Mouse (Mus musculus): ENCODE measurements around the gene Mdh2. TPM values are rescaled to one million over a fixed set of nuclear protein-coding genes. Genes with fewer than 3 reads are reported as not detected.

Gene Mdh2
- 520 and 524 TPM in 2 replicates for polyA plus RNA-seq (2016; fragmentation: Nextera tagmentation; extraction: Ambion mirVana)

DNA sequence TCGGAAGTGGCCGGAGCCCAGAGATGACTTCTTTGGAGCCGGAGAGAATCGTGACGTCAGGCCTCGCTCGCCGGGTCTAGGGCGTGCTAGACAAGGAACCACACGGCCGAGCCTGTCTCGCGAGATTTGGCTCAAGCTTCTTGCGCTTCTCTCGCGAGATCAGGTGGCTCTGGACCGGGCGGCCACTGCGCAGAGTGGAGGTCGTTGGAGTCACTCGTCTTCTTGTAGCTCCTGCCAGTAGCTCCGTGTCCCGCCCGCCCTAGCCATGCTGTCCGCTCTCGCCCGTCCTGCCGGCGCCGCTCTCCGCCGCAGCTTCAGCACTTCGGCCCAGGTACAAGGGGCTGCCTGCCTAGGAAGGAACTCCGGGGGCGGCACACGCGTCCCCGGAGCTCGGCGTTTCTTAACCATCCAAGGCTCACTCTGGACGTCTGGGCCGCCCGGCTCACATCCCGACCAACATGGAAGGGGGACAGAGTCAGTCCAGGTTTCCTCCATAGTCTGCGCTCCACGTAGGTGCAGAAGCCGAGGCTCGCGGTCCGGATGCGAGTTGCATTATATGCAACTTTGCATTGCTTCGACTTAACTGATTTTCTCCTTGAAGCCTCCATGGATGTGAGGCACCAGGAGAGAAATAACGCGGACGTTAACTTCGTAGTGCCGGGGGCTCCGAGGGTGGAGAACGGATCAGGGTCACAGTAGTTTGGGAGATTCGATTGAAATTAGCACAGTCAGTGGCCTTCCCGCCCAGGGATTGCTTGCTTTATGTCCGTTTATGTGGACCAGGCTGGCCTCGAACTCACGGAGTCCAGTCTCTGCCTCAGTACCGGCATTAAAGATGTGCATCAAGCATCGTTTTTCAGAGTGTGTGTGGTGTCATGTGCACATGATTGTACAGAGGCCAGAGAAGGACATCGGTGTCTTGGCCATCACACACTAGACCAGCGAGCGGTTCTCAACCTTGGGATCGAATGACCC lies at the start of gene Mdh2:
Gene Mdh2, plus strand, starts transcription at position 10 of the 975 bp plus-strand sequence.
- H3K4me1 ChIP-seq, result peaks cover 27% of the 10 kb centered on the region
- H3K4me3 ChIP-seq (replicated peaks), result peak within 1 kb of the TSS; percentile 82
- peak within 1 kb of the TSS; percentile 94 for H3K9ac ChIP-seq
- 0 out of 2 replicates have a peak, but pooled peaks cover 2% of the 10 kb centered on the region for H3K27me3 ChIP-seq
- H3K9me3 ChIP-seq, result no peaks in the 10 kb centered on the region
- peaks cover 24% of the 10 kb centered on the region for H3K36me3 ChIP-seq (replicated peaks)
- H3K4me2 ChIP-seq, result peak within 1 kb of the TSS; percentile 74
- WGBS, result 2% methylated on average over 70 of the region's 70 CpGs
- peak; percentile 99 for ATAC-seq (ENCODE audit: low FRiP score)
- H3K27ac ChIP-seq, result peak within 1 kb of the TSS; percentile 95

DNA sequence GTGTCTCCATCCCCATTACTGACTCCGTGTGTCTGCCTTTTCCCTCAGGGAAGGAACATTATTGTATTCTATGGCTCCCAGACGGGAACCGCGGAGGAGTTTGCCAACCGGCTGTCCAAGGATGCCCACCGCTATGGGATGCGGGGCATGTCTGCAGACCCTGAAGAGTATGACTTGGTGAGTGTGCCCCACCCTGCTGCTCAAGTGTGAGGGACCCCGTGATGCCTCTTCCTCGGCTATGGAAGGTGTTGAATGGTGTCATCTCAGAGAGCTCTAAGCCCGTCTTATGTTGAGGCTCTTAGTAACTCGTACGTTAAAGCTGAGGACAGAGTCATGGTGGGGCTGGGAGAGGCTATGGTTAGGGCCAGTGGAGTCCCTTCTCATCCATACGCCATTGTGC lies 48.9 kb upstream of the Mdh2 start:
- Histone ChIP-seq H3K9me3 (no peaks in the 10 kb centered on the region), H3K27me3 (no peaks in the 10 kb centered on the region), H3K9ac (no peak overlapping the region), H3K36me3 (replicated peaks) (peaks cover 62% of the 10 kb centered on the region), H3K4me3 (replicated peaks) (no peak overlapping the region), H3K27ac (no peak overlapping the region), H3K4me2 (no peak overlapping the region), H3K4me1 (peaks cover 36% of the 10 kb centered on the region)
- no peak for ATAC-seq (ENCODE audit: low FRiP score)
- 96% methylated on average over 13 of the region's 13 CpGs for WGBS

DNA sequence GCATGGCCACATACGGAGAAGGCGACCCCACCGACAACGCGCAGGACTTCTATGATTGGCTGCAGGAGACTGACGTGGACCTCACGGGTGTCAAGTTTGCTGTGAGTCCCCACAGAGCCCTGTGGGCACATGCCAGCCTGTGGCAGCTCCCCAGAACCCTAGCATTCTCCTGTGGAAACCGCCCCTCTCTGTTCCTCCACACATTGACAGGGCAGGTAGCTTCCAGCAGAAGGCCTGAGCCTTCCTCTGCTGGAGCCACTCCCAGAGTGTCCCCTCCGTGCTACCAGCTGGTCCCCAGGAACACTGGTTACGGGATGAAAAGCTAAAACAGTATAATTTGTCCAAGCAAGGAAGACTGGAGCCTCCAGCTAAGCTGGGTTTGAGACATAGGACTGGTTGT lies 48.0 kb upstream of the Mdh2 start:
- peaks cover 71% of the 10 kb centered on the region for H3K36me3 ChIP-seq (replicated peaks)
- peaks cover 26% of the 10 kb centered on the region for H3K4me1 ChIP-seq
- H3K9ac ChIP-seq, result no peak overlapping the region
- no peaks in the 10 kb centered on the region for H3K27me3 ChIP-seq
- no peak overlapping the region for H3K27ac ChIP-seq
- ATAC-seq (ENCODE audit: low FRiP score), result no peak
- H3K4me2 ChIP-seq, result no peak overlapping the region
- H3K4me3 ChIP-seq (replicated peaks), result no peak overlapping the region
- 96% methylated on average over 10 of the region's 10 CpGs for WGBS
- H3K9me3 ChIP-seq, result no peaks in the 10 kb centered on the region

DNA sequence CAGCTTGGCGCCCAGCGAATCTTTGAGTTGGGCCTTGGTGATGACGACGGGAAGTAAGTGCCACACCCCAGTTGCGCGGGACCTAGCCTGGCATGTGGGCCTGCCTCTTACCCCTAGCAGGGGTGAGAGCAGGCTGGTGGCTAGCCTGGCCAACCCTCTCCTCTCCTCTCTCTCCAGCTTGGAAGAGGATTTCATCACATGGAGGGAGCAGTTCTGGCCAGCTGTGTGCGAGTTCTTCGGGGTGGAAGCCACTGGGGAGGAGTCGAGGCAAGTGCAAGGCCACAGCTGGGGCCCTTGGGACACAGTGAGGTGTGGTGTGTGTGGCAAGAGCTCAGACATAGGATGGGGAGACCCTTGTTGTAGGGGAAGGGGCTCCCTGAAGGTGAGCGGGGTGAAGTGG lies 47.4 kb upstream of the Mdh2 start:
- H3K4me2 ChIP-seq, result no peak overlapping the region
- no peak overlapping the region for H3K4me3 ChIP-seq (replicated peaks)
- H3K9ac ChIP-seq, result no peak overlapping the region
- H3K27ac ChIP-seq, result no peak overlapping the region
- peaks cover 20% of the 10 kb centered on the region for H3K4me1 ChIP-seq
- H3K36me3 ChIP-seq (replicated peaks), result peaks cover 77% of the 10 kb centered on the region
- ATAC-seq (ENCODE audit: low FRiP score), result no peak
- no peaks in the 10 kb centered on the region for H3K27me3 ChIP-seq
- no peaks in the 10 kb centered on the region for H3K9me3 ChIP-seq
- WGBS, result 91% methylated on average over 10 of the region's 10 CpGs

DNA sequence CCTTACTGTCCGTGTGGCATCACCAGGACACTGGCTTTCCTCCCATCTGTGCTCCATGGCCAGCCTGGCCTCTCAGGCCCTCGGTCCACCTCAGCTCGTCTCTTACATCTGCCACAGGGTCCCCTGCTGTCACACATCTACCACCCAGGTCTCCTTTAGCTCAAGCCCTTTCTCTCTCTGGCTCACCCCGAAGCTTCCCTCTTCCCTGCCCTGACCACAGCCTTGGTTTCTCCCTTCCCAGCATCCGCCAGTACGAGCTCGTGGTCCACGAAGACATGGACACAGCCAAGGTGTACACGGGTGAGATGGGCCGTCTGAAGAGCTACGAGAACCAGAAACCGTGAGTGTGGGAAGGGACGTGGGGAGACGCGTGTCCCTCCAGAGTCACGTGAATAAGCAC lies 47.0 kb upstream of the Mdh2 start:
- H3K36me3 ChIP-seq (replicated peaks), result peaks cover 81% of the 10 kb centered on the region
- no peak overlapping the region for H3K27ac ChIP-seq
- H3K9me3 ChIP-seq, result no peaks in the 10 kb centered on the region
- H3K4me1 ChIP-seq, result peaks cover 16% of the 10 kb centered on the region
- WGBS, result 94% methylated on average over 16 of the region's 16 CpGs
- no peak overlapping the region for H3K9ac ChIP-seq
- H3K27me3 ChIP-seq, result no peaks in the 10 kb centered on the region
- no peak overlapping the region for H3K4me2 ChIP-seq
- ATAC-seq (ENCODE audit: low FRiP score), result no peak
- no peak overlapping the region for H3K4me3 ChIP-seq (replicated peaks)

DNA sequence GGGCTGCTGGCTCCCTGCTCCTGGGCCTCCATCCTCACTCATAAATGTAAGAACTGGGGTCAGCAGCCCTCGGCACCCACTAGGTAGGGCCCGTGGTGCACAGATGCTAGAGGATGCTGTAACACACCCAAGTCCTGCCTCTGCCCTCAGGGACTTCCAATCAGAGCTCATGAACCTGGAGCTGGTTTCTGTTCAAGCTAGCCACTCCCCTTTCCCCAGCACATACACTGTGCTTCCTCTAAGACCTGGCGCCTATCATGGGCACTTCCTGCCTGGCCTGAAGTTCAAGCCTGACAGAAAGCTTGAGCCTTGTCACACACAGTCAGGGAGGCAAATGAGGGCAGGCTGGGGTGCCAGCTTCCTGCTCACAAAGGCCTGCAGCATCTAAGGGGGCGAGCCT lies 45.2 kb upstream of the Mdh2 start:
- no peak for ATAC-seq (ENCODE audit: low FRiP score)
- Histone ChIP-seq H3K27me3 (no peaks in the 10 kb centered on the region), H3K4me1 (no peaks in the 10 kb centered on the region), H3K9me3 (no peaks in the 10 kb centered on the region), H3K4me2 (no peak overlapping the region), H3K27ac (no peak overlapping the region), H3K4me3 (replicated peaks) (no peak overlapping the region), H3K9ac (no peak overlapping the region), H3K36me3 (replicated peaks) (peaks cover 98% of the 10 kb centered on the region)
- WGBS, result 89% methylated on average over 4 of the region's 4 CpGs

DNA sequence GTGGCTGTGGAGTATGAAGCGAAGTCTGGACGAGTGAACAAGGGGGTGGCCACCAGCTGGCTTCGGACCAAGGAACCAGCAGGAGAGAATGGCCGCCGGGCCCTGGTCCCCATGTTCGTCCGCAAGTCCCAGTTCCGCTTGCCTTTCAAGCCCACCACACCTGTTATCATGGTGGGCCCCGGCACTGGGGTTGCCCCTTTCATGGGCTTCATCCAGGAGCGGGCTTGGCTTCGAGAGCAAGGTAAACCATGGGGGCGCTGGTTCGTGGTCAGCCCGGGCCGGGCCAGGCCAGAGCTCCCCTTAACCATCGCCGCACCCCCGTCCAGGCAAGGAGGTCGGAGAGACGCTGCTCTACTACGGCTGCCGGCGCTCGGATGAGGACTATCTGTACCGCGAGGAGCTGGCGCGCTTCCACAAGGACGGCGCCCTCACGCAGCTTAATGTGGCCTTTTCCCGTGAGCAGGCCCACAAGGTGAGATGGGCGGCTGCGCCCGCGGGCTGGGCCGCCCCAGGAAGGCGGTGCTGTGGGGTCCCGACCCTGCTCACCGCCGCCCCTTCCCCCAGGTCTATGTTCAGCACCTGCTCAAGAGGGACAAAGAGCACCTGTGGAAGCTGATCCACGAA lies 44.1 kb upstream of the Mdh2 start:
- Histone ChIP-seq H3K36me3 (replicated peaks) (peaks cover 88% of the 10 kb centered on the region), H3K9me3 (no peaks in the 10 kb centered on the region)
- 95% methylated on average over 42 of the region's 42 CpGs for WGBS

DNA sequence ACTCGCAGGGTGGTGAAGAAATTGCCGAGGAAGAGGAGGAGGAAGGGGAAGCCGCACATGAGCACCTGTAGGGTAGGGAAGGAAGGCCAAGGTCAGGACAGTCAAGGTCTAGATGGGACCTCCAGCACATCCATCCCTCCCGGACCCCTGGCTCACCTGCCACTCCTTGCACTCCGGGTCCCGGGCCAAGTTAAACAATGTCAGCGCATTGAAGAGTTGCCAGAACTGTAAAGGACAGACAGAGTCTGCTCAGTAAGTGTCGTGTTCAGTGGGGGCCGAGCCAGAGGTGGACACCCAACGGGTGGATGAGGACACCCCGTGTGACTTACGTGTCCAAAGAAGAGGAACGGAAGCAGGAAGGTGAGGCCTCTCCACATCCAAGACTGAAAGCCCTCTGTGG lies 42.5 kb upstream of the Mdh2 start:
- Histone ChIP-seq H3K36me3 (replicated peaks) (peaks cover 83% of the 10 kb centered on the region), H3K27me3 (no peaks in the 10 kb centered on the region), H3K4me3 (replicated peaks) (no peak overlapping the region), H3K4me1 (no peaks in the 10 kb centered on the region), H3K27ac (no peak overlapping the region), H3K9ac (no peak overlapping the region), H3K9me3 (no peaks in the 10 kb centered on the region), H3K4me2 (no peak overlapping the region)
- WGBS, result 94% methylated on average over 13 of the region's 13 CpGs
- no peak for ATAC-seq (ENCODE audit: low FRiP score)

More for the DNA sequence above, 44.1 kb upstream of the Mdh2 start:
- Histone ChIP-seq H3K27me3 (no peaks in the 10 kb centered on the region), H3K9ac (no peak overlapping the region), H3K4me1 (no peaks in the 10 kb centered on the region), H3K4me3 (replicated peaks) (no peak overlapping the region), H3K27ac (no peak overlapping the region), H3K4me2 (no peak overlapping the region)
- no peak for ATAC-seq (ENCODE audit: low FRiP score)

DNA sequence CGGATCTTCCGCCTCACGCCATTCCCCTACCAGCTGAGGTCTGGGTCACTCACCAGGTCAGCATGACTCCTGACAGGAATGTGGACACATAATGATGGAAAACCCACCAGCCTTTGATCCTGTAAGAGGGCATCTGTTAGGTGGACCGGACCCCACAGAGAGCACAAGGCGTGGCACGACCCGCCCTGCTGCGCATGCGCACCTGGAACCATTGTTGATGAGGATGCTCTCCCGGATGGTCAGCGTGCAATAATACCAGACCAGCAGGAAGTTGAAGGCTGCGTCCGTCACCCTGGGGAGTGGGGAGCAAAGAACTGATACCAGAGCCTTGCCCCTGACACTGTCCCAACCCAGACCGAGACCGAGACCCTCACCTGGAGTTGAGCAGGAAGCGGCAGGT lies 41.7 kb upstream of the Mdh2 start:
- no peak for ATAC-seq (ENCODE audit: low FRiP score)
- no peaks in the 10 kb centered on the region for H3K27me3 ChIP-seq
- H3K4me3 ChIP-seq (replicated peaks), result no peak overlapping the region
- WGBS, result 95% methylated on average over 16 of the region's 16 CpGs
- no peaks in the 10 kb centered on the region for H3K9me3 ChIP-seq
- peaks cover 82% of the 10 kb centered on the region for H3K36me3 ChIP-seq (replicated peaks)
- H3K27ac ChIP-seq, result no peak overlapping the region
- no peak overlapping the region for H3K9ac ChIP-seq
- H3K4me2 ChIP-seq, result no peak overlapping the region
- no peaks in the 10 kb centered on the region for H3K4me1 ChIP-seq

DNA sequence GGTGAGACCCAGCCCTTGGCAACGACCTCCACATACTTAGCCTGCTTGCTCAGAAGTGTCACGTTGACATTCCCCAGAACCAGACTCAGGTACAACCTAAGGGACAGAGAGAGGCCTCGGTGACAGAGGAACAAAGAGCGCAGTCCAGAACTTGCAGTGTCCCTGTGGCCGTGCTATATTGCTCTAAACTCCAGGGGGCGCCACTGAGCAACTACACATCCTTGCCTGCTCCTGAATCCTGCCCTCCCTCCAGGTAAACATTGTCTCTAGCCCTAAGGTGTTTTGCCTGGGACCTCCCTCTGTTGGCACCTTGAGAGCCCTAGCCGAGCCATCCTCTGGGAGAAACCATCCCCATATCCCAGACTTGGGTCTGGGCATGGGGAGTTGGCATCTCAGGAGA lies 41.1 kb upstream of the Mdh2 start:
- Histone ChIP-seq H3K4me3 (replicated peaks) (no peak overlapping the region), H3K9ac (no peak overlapping the region), H3K9me3 (no peaks in the 10 kb centered on the region), H3K36me3 (replicated peaks) (peaks cover 82% of the 10 kb centered on the region), H3K27ac (no peak overlapping the region), H3K4me1 (0 out of 2 replicates have a peak, but pooled peaks cover 2% of the 10 kb centered on the region), H3K27me3 (no peaks in the 10 kb centered on the region), H3K4me2 (no peak overlapping the region)
- ATAC-seq (ENCODE audit: low FRiP score), result no peak
- WGBS, result 78% methylated on average over 7 of the region's 7 CpGs

DNA sequence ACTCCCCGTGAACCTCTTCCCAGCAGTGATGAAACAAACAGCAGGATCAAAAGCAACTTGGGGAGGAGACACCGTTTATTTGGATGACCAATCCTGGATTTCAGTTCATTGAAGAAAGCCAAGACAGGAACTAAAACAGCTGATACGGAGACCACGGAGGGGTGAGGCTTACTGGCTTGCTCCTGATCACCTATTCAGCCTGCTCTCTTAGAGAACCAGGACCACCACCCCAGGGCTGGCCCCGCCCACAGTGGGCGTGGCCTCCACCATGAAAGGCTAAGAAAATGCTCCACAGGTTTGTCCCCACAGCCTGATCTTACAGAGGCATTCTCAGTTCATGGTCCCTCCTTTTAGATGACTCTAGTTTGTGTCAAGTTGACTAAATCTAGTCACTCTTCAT lies 40.0 kb upstream of the Mdh2 start:
- no peak for ATAC-seq (ENCODE audit: low FRiP score)

DNA sequence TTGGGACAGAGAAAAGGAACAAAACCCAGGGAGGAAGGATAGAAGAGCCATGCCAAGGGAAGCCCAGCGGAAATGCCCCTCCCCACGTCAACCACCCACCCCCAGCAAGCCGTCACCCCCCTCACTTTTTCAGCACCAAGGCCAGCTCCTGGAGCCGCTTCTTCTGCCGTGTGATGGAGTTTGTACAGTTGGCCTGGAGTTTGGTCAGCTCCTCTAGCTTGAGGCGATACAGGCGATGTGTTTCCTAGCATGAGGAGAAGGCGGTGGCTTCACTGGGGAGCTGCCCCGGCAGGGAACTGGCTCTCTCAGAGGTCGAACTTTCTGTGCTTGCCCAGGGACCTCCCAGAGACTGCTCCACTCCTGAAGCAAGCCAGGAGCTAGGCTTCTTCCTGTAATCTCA lies 36.1 kb upstream of the Mdh2 start:
- no peak for ATAC-seq (ENCODE audit: low FRiP score)
- 70% methylated on average over 10 of the region's 10 CpGs for WGBS

More for the DNA sequence above, 40.0 kb upstream of the Mdh2 start:
- no peak overlapping the region for H3K27ac ChIP-seq
- H3K9me3 ChIP-seq, result no peaks in the 10 kb centered on the region
- WGBS, result 30% methylated on average over 6 of the region's 6 CpGs
- no peak overlapping the region for H3K9ac ChIP-seq
- H3K27me3 ChIP-seq, result no peaks in the 10 kb centered on the region
- H3K4me3 ChIP-seq (replicated peaks), result no peak overlapping the region
- H3K4me2 ChIP-seq, result no peak overlapping the region
- peaks cover 9% of the 10 kb centered on the region for H3K4me1 ChIP-seq
- H3K36me3 ChIP-seq (replicated peaks), result peaks cover 72% of the 10 kb centered on the region

More for the DNA sequence above, 36.1 kb upstream of the Mdh2 start:
- Histone ChIP-seq H3K4me3 (replicated peaks) (no peak overlapping the region), H3K36me3 (replicated peaks) (peaks cover 33% of the 10 kb centered on the region), H3K4me1 (peaks cover 21% of the 10 kb centered on the region), H3K9me3 (0 out of 2 replicates have a peak, but pooled peaks cover 3% of the 10 kb centered on the region), H3K27ac (no peak overlapping the region), H3K9ac (no peak overlapping the region), H3K27me3 (0 out of 2 replicates have a peak, but pooled peaks cover 9% of the 10 kb centered on the region), H3K4me2 (no peak overlapping the region)

Measured in forebrain, embryonic 12.5 days (tissue).